Mouse (Mus musculus) thymus, postnatal 36 days (tissue): Measurements from ENCODE around the gene Atg16l1.

ENCODE experiments used
- DNase-seq, 2 experiments: peaks; one replicate each; pipeline ENCODE4 v3.0.0; 2022; ENCODE audit warnings: mixed read lengths in 2 of 2

Atg16l1 gene

DNA sequence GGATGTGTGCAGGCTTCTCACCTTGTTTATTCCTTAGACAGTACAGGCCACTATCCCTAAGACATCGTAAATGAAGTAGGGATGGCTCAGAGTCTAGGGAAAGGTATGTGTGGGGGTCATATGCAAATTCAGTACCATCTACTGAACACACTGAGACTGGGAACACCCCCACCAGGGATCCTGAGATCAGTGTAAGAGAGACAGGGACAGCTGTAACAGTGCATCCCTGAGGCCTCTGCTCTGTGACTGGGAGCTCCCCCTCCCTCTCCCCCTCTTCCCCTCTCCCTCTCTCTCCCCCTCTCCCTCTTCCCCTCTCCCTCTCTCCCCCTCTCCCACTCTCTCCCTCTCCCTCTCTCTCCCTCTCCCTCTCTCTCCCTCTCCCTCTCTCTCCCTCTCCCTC lies 80.8 kb downstream of the Atg16l1 start:
- DNase-seq = no peak

DNA sequence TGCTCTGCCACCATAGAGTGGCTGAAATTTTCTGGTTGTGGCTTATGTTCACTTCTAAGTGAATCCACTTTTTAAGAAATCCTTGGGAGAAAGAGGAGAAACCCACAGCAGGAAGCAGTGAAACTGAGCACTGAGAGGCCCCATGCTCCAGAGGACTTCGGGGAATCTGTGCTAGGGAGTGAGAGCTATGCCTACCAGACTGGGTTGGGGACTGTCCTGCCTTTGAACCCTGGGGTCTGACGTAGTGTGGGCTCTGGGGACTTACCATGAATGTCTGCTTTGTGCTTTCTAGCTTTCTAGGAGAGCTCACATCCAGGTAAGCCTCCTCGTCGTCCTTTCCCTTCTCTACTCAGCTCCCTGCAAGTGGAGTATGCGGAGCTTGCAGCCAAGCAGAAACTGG lies 81.3 kb downstream of the Atg16l1 start:
- DNase-seq = no peak

DNA sequence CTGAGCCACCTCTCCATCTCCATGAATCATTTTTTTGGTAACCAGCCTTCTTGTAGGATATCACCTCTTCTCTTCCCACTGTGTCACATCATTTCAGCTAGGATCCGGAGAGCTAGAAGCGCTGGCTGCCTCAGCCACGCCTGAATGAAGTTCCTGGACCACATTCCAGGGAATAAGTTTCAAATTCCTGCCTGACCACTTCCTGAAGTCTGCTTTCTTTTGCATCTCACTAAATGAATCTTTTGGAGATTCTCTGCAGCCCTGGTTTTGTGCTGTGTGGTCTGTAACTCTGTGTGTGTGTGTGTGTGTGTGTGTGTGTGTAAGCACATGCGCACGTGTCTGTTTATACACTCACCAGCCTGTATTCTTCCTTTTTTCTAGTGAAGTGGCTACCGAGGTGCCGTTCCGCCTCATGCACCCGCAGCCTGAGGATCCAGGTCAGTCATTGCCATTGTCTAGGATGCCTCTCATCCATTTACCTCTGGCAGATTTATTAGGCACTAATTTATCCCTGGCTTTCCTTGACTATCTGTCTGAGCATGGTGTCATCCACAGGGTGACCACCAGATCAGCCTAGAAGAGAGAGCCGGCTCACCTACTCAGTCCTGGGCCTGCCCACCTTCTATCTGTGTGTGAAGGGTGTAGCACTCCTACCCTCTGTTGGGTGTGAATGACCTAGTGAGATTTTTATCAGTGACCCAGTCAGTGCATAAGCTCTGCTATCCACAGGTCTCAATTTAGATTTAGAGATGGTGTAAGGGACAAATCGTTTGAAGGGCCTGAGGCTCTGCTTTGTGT lies 84.9 kb downstream of the Atg16l1 start:
- no peak for DNase-seq
